Mouse (Mus musculus) lung, embryonic 14.5 days (tissue): ENCODE measurements around the gene Nup54. TPM values are rescaled to one million over a fixed set of nuclear protein-coding genes. Genes with fewer than 3 reads are reported as not detected.

Experiments used
- ATAC-seq: fragments of 200-750 bp; cut with Nextera tagmentation; 2 replicates; pipeline ENCODE4 v1.8.0; 2017; ENCODE audit warnings: mild to moderate bottlenecking, moderate TSS enrichment, moderate library complexity; ENCODE audit not compliant: insufficient read depth
- DNase-seq: peaks from one replicate; pipeline ENCODE4 v3.0.0-alpha.2; 2015
- H3K27ac ChIP-seq: fragments of 300-500 bp; sonication (generic); 2 replicates; pipeline ENCODE4 v1.5.1; 2014; ENCODE audit warnings: low read depth, mild to moderate bottlenecking, moderate library complexity
- H3K27me3 ChIP-seq: fragments of 300-500 bp; sonication (generic); 2 replicates; pipeline ENCODE4 v1.6.1; 2014; ENCODE audit warnings: low read length, control low read depth; ENCODE audit not compliant: insufficient read depth
- H3K36me3 ChIP-seq: fragments of 300-500 bp; sonication (generic); 2 replicates; pipeline ENCODE4 v1.6.1; 2014; ENCODE audit warnings: control low read depth; ENCODE audit not compliant: insufficient read depth
- H3K4me1 ChIP-seq: fragments of 300-500 bp; sonication (generic); 2 replicates; pipeline ENCODE4 v1.6.1; 2014; ENCODE audit warnings: antibody characterized with exemption, control low read depth; ENCODE audit not compliant: insufficient read depth
- H3K4me2 ChIP-seq: fragments of 300-500 bp; sonication (generic); 2 replicates; pipeline ENCODE4 v1.6.1; 2014; ENCODE audit warnings: mild to moderate bottlenecking
- H3K4me3 ChIP-seq: fragments of 300-500 bp; sonication (generic); 2 replicates; pipeline ENCODE4 v1.5.1; 2014; ENCODE audit warnings: low read depth, low read length
- H3K9ac ChIP-seq: fragments of 300-500 bp; sonication (generic); 2 replicates; pipeline ENCODE4 v1.6.1; 2014
- H3K9me3 ChIP-seq: fragments of 300-500 bp; sonication (generic); 2 replicates; pipeline ENCODE4 v1.6.1; 2016; ENCODE audit warnings: low read depth, low read length, control low read depth
- CTCF ChIP-seq: IDR thresholded peaks from 2 replicates; pipeline ENCODE4 v1.5.1; 2016; ENCODE audit warnings: antibody characterized with exemption, low read depth
- WGBS: fragments of 180-500 bp; shearing (Covaris S2); extraction: QIAGEN DNeasy Blood & Tissue Kit; methylation state at CpG from one replicate; pipeline ENCODE4 v1.1.7; 2014; 5-methylcytosine and 5-hydroxymethylcytosine counted together
- polyA plus RNA-seq: library from polyadenylated mRNA; unstranded; fragments of >200 nt; fragmentation: Nextera tagmentation; extraction: Ambion mirVana; gene quantifications from 2 replicates; pipeline ENCODE4 v1.2.1, GENCODE M21; 2014

The Nup54 gene
- polyA plus RNA-seq, 1 experiment from 2014 or later = 61.9 TPM

GRCm38 (mm10) chr5:92441494-92441893 lies 6.5 kb upstream of the Nup54 start:
- no peak for DNase-seq

GRCm38 (mm10) chr5:92438540-92438939 lies 3.5 kb upstream of the Nup54 start:
- H3K4me1 ChIP-seq = peaks cover 4% of the 10 kb centered on the region; the same call in 1 of the 2 replicates
- WGBS = 79% methylated on average over 8 of the region's 8 CpGs
- no peak overlapping the region for H3K4me2 ChIP-seq
- no peak overlapping the region for H3K9ac ChIP-seq
- H3K27ac ChIP-seq = no peak overlapping the region
- no peak overlapping the region for H3K4me3 ChIP-seq
- no peak for DNase-seq
- no peak for ATAC-seq
- no peaks in the 10 kb centered on the region for H3K36me3 ChIP-seq
- H3K9me3 ChIP-seq = no peaks in the 10 kb centered on the region
- H3K27me3 ChIP-seq = no peaks in the 10 kb centered on the region
- no peak for TF ChIP-seq CTCF

More at GRCm38 (mm10) chr5:92441494-92441893, 6.5 kb upstream of the Nup54 start:
- Histone ChIP-seq H3K4me1 (no peaks in the 10 kb centered on the region), H3K4me2 (no peak overlapping the region), H3K36me3 (peaks cover 15% of the 10 kb centered on the region; the same call in 1 of the 2 replicates), H3K27ac (no peak overlapping the region), H3K4me3 (no peak overlapping the region), H3K9me3 (no peaks in the 10 kb centered on the region), H3K27me3 (no peaks in the 10 kb centered on the region), H3K9ac (no peak overlapping the region)
- WGBS = 59% methylated on average over 5 of the region's 5 CpGs
- ATAC-seq = no peak
- TF ChIP-seq CTCF = no peak

- peaks cover under 1% of the 10 kb centered on the region for H3K36me3 ChIP-seq
- WGBS = under 1% methylated on average over 39 of the region's 39 CpGs
- H3K27me3 ChIP-seq = no peaks in the 10 kb centered on the region
- H3K4me2 ChIP-seq = peak overlapping the region; percentile 86
- ATAC-seq (peak; percentile 75), DNase-seq (peak; percentile 54)
- H3K4me3 ChIP-seq = peak overlapping the region; percentile 97
- no peaks in the 10 kb centered on the region for H3K9me3 ChIP-seq
- peak overlapping the region; percentile 96 for H3K9ac ChIP-seq
- peaks cover 4% of the 10 kb centered on the region for H3K4me1 ChIP-seq
- TF ChIP-seq CTCF = no peak
- peak overlapping the region; percentile 90 for H3K27ac ChIP-seq
Measured at GRCm38 (mm10) chr5:92434571-92434985, 441 bp downstream of the Nup54 start.

GRCm38 (mm10) chr5:92434070-92434469 lies 949 bp downstream of the Nup54 start:
- ATAC-seq = no peak
- Histone ChIP-seq H3K27ac (peak overlapping the region; percentile 90; the same call in 1 of the 2 replicates), H3K4me1 (peaks cover 4% of the 10 kb centered on the region), H3K4me3 (peak overlapping the region; percentile 97), H3K4me2 (peak overlapping the region; percentile 86), H3K27me3 (no peaks in the 10 kb centered on the region), H3K9ac (peak overlapping the region; percentile 96), H3K36me3 (peaks cover 6% of the 10 kb centered on the region), H3K9me3 (no peaks in the 10 kb centered on the region)
- WGBS = 1% methylated on average over 12 of the region's 12 CpGs
- TF ChIP-seq CTCF = no peak
- peak; percentile 16 for DNase-seq

- H3K4me1 ChIP-seq = peaks cover 4% of the 10 kb centered on the region
- H3K36me3 ChIP-seq = peaks cover 29% of the 10 kb centered on the region
- H3K4me3 ChIP-seq = no peak overlapping the region
- WGBS = 82% methylated on average over 7 of the region's 7 CpGs
- no peaks in the 10 kb centered on the region for H3K9me3 ChIP-seq
- TF ChIP-seq CTCF = no peak
- ATAC-seq = no peak
- no peak overlapping the region for H3K4me2 ChIP-seq
- no peak overlapping the region for H3K27ac ChIP-seq
- no peak overlapping the region for H3K9ac ChIP-seq
- DNase-seq = no peak
- H3K27me3 ChIP-seq = no peaks in the 10 kb centered on the region
Measured at GRCm38 (mm10) chr5:92431611-92432010, 3.4 kb downstream of the Nup54 start.

- peaks cover 4% of the 10 kb centered on the region for H3K4me1 ChIP-seq
- H3K27me3 ChIP-seq = no peaks in the 10 kb centered on the region
- no peak for TF ChIP-seq CTCF
- 86% methylated on average over 5 of the region's 5 CpGs for WGBS
- H3K4me3 ChIP-seq = no peak overlapping the region
- no peak overlapping the region for H3K27ac ChIP-seq
- no peaks in the 10 kb centered on the region for H3K9me3 ChIP-seq
- DNase-seq (no peak), ATAC-seq (no peak)
- peaks cover 32% of the 10 kb centered on the region for H3K36me3 ChIP-seq
- H3K4me2 ChIP-seq = no peak overlapping the region
- no peak overlapping the region for H3K9ac ChIP-seq
Measured at GRCm38 (mm10) chr5:92430723-92431122, 4.3 kb downstream of the Nup54 start.

GRCm38 (mm10) chr5:92424126-92424525 lies 10.9 kb downstream of the Nup54 start:
- H3K9ac ChIP-seq = no peak overlapping the region
- H3K4me3 ChIP-seq = no peak overlapping the region
- no peak overlapping the region for H3K4me2 ChIP-seq
- ATAC-seq = no peak
- H3K27ac ChIP-seq = no peak overlapping the region
- peaks cover 87% of the 10 kb centered on the region for H3K36me3 ChIP-seq
- 91% methylated on average over 11 of the region's 11 CpGs for WGBS
- H3K27me3 ChIP-seq = no peaks in the 10 kb centered on the region
- no peaks in the 10 kb centered on the region for H3K9me3 ChIP-seq
- H3K4me1 ChIP-seq = no peaks in the 10 kb centered on the region
- no peak for TF ChIP-seq CTCF
- no peak for DNase-seq

GRCm38 (mm10) chr5:92413982-92414375 lies 21.0 kb downstream of the Nup54 start:
- DNase-seq (no peak), ATAC-seq (no peak)
- H3K27me3 ChIP-seq = no peaks in the 10 kb centered on the region
- H3K4me1 ChIP-seq = no peaks in the 10 kb centered on the region
- H3K4me3 ChIP-seq = no peak overlapping the region
- WGBS = 80% methylated on average over 8 of the region's 8 CpGs
- TF ChIP-seq CTCF = no peak
- H3K9me3 ChIP-seq = no peaks in the 10 kb centered on the region
- H3K27ac ChIP-seq = no peak overlapping the region
- H3K9ac ChIP-seq = no peak overlapping the region
- peaks cover 41% of the 10 kb centered on the region for H3K36me3 ChIP-seq
- no peak overlapping the region for H3K4me2 ChIP-seq
